Mouse (Mus musculus) megakaryocyte, embryonic 14.5 days (primary cell): Measurements from ENCODE around the gene Nipa2.

Experiments used
- FLI1 ChIP-seq: IDR thresholded peaks from 2 replicates; pipeline ENCODE4 v1.6.1; 2012; ENCODE audit warnings: low read length, inconsistent platforms, mixed read lengths
- GATA1 ChIP-seq: IDR thresholded peaks from 3 replicates; pipeline ENCODE4 v1.6.1; 2012; ENCODE audit warnings: mixed read lengths, low read length, inconsistent platforms, borderline replicate concordance

DNA sequence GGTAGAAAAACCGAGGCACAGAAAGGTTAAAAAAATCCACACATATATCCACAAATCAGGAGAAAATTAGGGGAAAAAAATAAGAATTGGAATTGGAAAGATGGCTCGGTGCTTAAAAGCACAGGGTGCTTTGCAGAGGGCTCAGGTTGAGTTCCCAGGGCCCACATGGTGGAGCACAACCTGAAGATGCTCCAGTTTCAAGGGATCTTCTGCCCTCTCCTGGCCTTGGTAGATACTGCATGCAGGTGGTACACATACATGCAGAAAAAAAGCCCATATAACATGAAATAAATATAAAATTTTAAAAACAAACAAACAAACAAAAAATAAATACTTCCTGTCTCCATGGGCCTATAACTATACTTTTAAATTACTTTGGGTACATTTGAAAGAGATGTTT is 12.2 kb upstream of the Nipa2 start:
- TF ChIP-seq GATA1 = no peak
- no peak for TF ChIP-seq FLI1
